Mouse (Mus musculus): ENCODE data around the gene Ddx39. TPM values are rescaled to one million over a fixed set of nuclear protein-coding genes. Genes with fewer than 3 reads are reported as not detected.

Gene Ddx39
- total and polyA plus RNA-seq, 3 experiments: 77.5 to 226 (median 141) TPM

GRCm38 (mm10) chr8:83669013-83669412 lies 46.0 kb upstream of the Ddx39 start:
- DNase-seq (ENCODE audit: low spot score): no peak
- Histone ChIP-seq H3K36me3 (replicated peaks) (peaks cover 81% of the 10 kb centered on the region), H3K27me3 (ENCODE audit: insufficient read depth, low read length) (no peaks in the 10 kb centered on the region; the same call in 1 of the 2 replicates), H3K4me1 (ENCODE audit: insufficient read depth, low read depth, low read length) (peaks cover 15% of the 10 kb centered on the region), H3K4me3 (ENCODE audit: low read depth, low read length) (no peak overlapping the region), H3K9me3 (replicated peaks) (peaks cover 13% of the 10 kb centered on the region)
- TF ChIP-seq CTCF (IDR thresholded peaks at IDR 0.05; ENCODE audit: low read depth, low read length) (no peak), TAL1 (conservative IDR thresholded peaks at IDR 0.05; ENCODE audit: low read depth, low read length) (no peak), GATA1 (IDR thresholded peaks at IDR 0.05; ENCODE audit: borderline replicate concordance, low read length) (no peak), GATA2 (IDR thresholded peaks at IDR 0.05; ENCODE audit: borderline replicate concordance, low read depth, low read length) (no peak), POLR2AphosphoS5 (IDR thresholded peaks at IDR 0.05; ENCODE audit: insufficient replicate concordance, low read depth, low read length) (no peak)
- ATAC-seq (ENCODE audit: extremely low read depth, insufficient number of reproducible peaks, low FRiP score, poor library complexity, severe bottlenecking): no peak

- ATAC-seq (ENCODE audit: extremely low read depth, insufficient number of reproducible peaks, low FRiP score, poor library complexity, severe bottlenecking) (no peak), DNase-seq (ENCODE audit: low spot score) (no peak)
- peaks cover 11% of the 10 kb centered on the region for H3K9me3 ChIP-seq (replicated peaks)
- H3K36me3 ChIP-seq (replicated peaks): peaks cover 99% of the 10 kb centered on the region
- H3K4me3 ChIP-seq (ENCODE audit: low read depth, low read length): no peak overlapping the region
- peaks cover 2% of the 10 kb centered on the region; the same call in 1 of the 2 replicates for H3K4me1 ChIP-seq (ENCODE audit: insufficient read depth, low read depth, low read length)
- no peak for TF ChIP-seq GATA2 (IDR thresholded peaks at IDR 0.05; ENCODE audit: borderline replicate concordance, low read depth, low read length)
- no peak for TF ChIP-seq TAL1 (conservative IDR thresholded peaks at IDR 0.05; ENCODE audit: low read depth, low read length)
- no peak for TF ChIP-seq CTCF (IDR thresholded peaks at IDR 0.05; ENCODE audit: low read depth, low read length)
- no peak for TF ChIP-seq POLR2AphosphoS5 (IDR thresholded peaks at IDR 0.05; ENCODE audit: insufficient replicate concordance, low read depth, low read length)
- no peak for TF ChIP-seq GATA1 (IDR thresholded peaks at IDR 0.05; ENCODE audit: borderline replicate concordance, low read length)
- H3K27me3 ChIP-seq (ENCODE audit: insufficient read depth, low read length): no peaks in the 10 kb centered on the region; the same call in 1 of the 2 replicates
Observed at GRCm38 (mm10) chr8:83672936-83673335, 42.0 kb upstream of the Ddx39 start.

GRCm38 (mm10) chr8:83674497-83674896 lies 40.5 kb upstream of the Ddx39 start:
- H3K9me3 ChIP-seq (replicated peaks): no peaks in the 10 kb centered on the region
- H3K4me1 ChIP-seq (ENCODE audit: insufficient read depth, low read depth, low read length): no peaks in the 10 kb centered on the region
- ATAC-seq (ENCODE audit: extremely low read depth, insufficient number of reproducible peaks, low FRiP score, poor library complexity, severe bottlenecking) (no peak), DNase-seq (ENCODE audit: low spot score) (no peak)
- peaks cover 99% of the 10 kb centered on the region for H3K36me3 ChIP-seq (replicated peaks)
- no peak overlapping the region for H3K4me3 ChIP-seq (ENCODE audit: low read depth, low read length)
- no peaks in the 10 kb centered on the region for H3K27me3 ChIP-seq (ENCODE audit: insufficient read depth, low read length)
- no peak for TF ChIP-seq GATA2 (IDR thresholded peaks at IDR 0.05; ENCODE audit: borderline replicate concordance, low read depth, low read length)

- Histone ChIP-seq H3K4me3 (ENCODE audit: low read depth, low read length) (no peak overlapping the region), H3K27me3 (ENCODE audit: insufficient read depth, low read length) (no peaks in the 10 kb centered on the region), H3K36me3 (replicated peaks) (peaks cover 99% of the 10 kb centered on the region), H3K4me1 (ENCODE audit: insufficient read depth, low read depth, low read length) (peaks cover 8% of the 10 kb centered on the region), H3K9me3 (replicated peaks) (no peaks in the 10 kb centered on the region)
- ATAC-seq (ENCODE audit: extremely low read depth, insufficient number of reproducible peaks, low FRiP score, poor library complexity, severe bottlenecking) (no peak), DNase-seq (ENCODE audit: low spot score) (no peak)
- TF ChIP-seq POLR2AphosphoS5 (IDR thresholded peaks at IDR 0.05; ENCODE audit: insufficient replicate concordance, low read depth, low read length) (no peak), TAL1 (conservative IDR thresholded peaks at IDR 0.05; ENCODE audit: low read depth, low read length) (no peak), GATA1 (IDR thresholded peaks at IDR 0.05; ENCODE audit: borderline replicate concordance, low read length) (no peak), CTCF (IDR thresholded peaks at IDR 0.05; ENCODE audit: low read depth, low read length) (no peak), GATA2 (IDR thresholded peaks at IDR 0.05; ENCODE audit: borderline replicate concordance, low read depth, low read length) (no peak)
Observed at GRCm38 (mm10) chr8:83679866-83680265, 35.1 kb upstream of the Ddx39 start.

- Histone ChIP-seq H3K36me3 (replicated peaks) (peaks cover 99% of the 10 kb centered on the region), H3K9me3 (replicated peaks) (no peaks in the 10 kb centered on the region), H3K27me3 (ENCODE audit: insufficient read depth, low read length) (no peaks in the 10 kb centered on the region), H3K4me1 (ENCODE audit: insufficient read depth, low read depth, low read length) (peaks cover 8% of the 10 kb centered on the region), H3K4me3 (ENCODE audit: low read depth, low read length) (no peak overlapping the region)
- DNase-seq (ENCODE audit: low spot score) (no peak), ATAC-seq (ENCODE audit: extremely low read depth, insufficient number of reproducible peaks, low FRiP score, poor library complexity, severe bottlenecking) (no peak)
- TF ChIP-seq CTCF (IDR thresholded peaks at IDR 0.05; ENCODE audit: low read depth, low read length) (no peak), TAL1 (conservative IDR thresholded peaks at IDR 0.05; ENCODE audit: low read depth, low read length) (no peak), POLR2AphosphoS5 (IDR thresholded peaks at IDR 0.05; ENCODE audit: insufficient replicate concordance, low read depth, low read length) (no peak), GATA1 (IDR thresholded peaks at IDR 0.05; ENCODE audit: borderline replicate concordance, low read length) (no peak), GATA2 (IDR thresholded peaks at IDR 0.05; ENCODE audit: borderline replicate concordance, low read depth, low read length) (no peak)
Observed at GRCm38 (mm10) chr8:83680603-83681002, 34.4 kb upstream of the Ddx39 start.

GRCm38 (mm10) chr8:83681099-83681498 lies 33.9 kb upstream of the Ddx39 start:
- Histone ChIP-seq H3K4me3 (ENCODE audit: low read depth, low read length) (no peak overlapping the region), H3K27me3 (ENCODE audit: insufficient read depth, low read length) (no peaks in the 10 kb centered on the region), H3K36me3 (replicated peaks) (peaks cover 99% of the 10 kb centered on the region), H3K9me3 (replicated peaks) (no peaks in the 10 kb centered on the region), H3K4me1 (ENCODE audit: insufficient read depth, low read depth, low read length) (peaks cover 8% of the 10 kb centered on the region)
- ATAC-seq (ENCODE audit: extremely low read depth, insufficient number of reproducible peaks, low FRiP score, poor library complexity, severe bottlenecking) (no peak), DNase-seq (ENCODE audit: low spot score) (no peak)
- TF ChIP-seq CTCF (IDR thresholded peaks at IDR 0.05; ENCODE audit: low read depth, low read length): no peak
- no peak for TF ChIP-seq GATA1 (IDR thresholded peaks at IDR 0.05; ENCODE audit: borderline replicate concordance, low read length)
- no peak for TF ChIP-seq GATA2 (IDR thresholded peaks at IDR 0.05; ENCODE audit: borderline replicate concordance, low read depth, low read length)
- TF ChIP-seq TAL1 (conservative IDR thresholded peaks at IDR 0.05; ENCODE audit: low read depth, low read length): no peak
- TF ChIP-seq POLR2AphosphoS5 (IDR thresholded peaks at IDR 0.05; ENCODE audit: insufficient replicate concordance, low read depth, low read length): no peak

All from G1E (cell line).